Mouse (Mus musculus): ENCODE data around the gene Cdpf1.

DNA sequence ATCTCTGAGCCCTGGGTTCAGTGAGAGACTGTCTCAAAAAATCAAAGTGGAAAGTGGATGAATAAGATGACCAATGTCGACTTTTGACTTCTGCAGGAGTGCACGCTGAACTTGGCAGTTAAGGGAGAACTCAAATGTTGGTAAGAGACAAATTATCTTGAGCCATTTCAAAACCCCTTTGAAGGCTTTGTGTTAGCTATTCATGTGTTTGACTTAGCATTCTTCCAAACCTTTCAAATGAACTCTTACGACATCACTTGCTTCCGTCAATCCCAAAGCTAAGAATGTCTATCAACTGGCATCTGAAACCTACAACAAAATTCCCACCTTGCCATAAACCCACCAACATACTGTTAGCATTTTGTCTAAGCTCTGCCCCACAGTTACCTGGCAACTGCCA, 16.6 kb upstream of the Cdpf1 start:
- no peak for TF ChIP-seq USF2 (conservative IDR thresholded peaks at IDR 0.05; ENCODE audit: low read depth, low read length)
- TF ChIP-seq CTCF (conservative IDR thresholded peaks at IDR 0.05 in 1 of 2, IDR thresholded peaks at IDR 0.05 in 1 of 2; ENCODE audit: low read depth in 2 of 2, low read length in 2 of 2), result no peak
- no peak for TF ChIP-seq NRF1 (IDR thresholded peaks at IDR 0.05; ENCODE audit: low read depth, low read length)
- no peak for TF ChIP-seq MAX (IDR thresholded peaks at IDR 0.05; ENCODE audit: low read length)
- TF ChIP-seq POLR2A (IDR thresholded peaks at IDR 0.05; ENCODE audit: low read depth, low read length), result no peak
- TF ChIP-seq GABPA (IDR thresholded peaks at IDR 0.05; ENCODE audit: insufficient replicate concordance, low read depth, low read length), result no peak
- TF ChIP-seq CHD1 (IDR thresholded peaks at IDR 0.05; ENCODE audit: low read depth, low read length), result no peak
- no peak for TF ChIP-seq EP300 (IDR thresholded peaks at IDR 0.05; ENCODE audit: low read length)
- no peak for TF ChIP-seq MAFK (IDR thresholded peaks at IDR 0.05; ENCODE audit: insufficient replicate concordance, low read length)
- no peak for TF ChIP-seq POLR2AphosphoS2 (IDR thresholded peaks at IDR 0.05; ENCODE audit: low read depth, low read length)
- no peak for TF ChIP-seq TCF12 (IDR thresholded peaks at IDR 0.05; ENCODE audit: low read depth, low read length)
- TF ChIP-seq USF1 (IDR thresholded peaks at IDR 0.05; ENCODE audit: low read depth, low read length), result no peak
- no peak for TF ChIP-seq SMC3 (IDR thresholded peaks at IDR 0.05; ENCODE audit: low read depth, low read length)

Measured in CH12.LX (cell line).